In the genomic region with DNA sequence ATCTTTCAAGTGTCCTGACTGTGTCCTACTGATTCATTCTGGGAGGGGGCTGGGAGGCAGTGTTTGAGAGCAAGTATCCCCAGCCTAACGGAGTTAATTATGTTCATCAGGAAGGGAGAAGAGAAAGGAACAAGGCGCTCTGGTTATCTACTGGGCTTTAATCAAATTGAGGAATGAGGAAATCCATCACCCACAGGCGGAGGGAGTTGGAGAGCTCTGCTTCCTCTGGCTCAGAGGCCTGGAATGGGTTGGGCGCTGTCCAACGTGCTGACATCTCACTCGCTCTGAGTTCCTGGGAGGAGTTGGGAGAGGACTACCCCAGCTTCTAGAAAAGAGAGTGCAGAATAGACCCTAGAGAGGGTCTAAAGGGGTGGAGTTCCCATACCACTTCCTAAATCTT, we compare ENCODE assay signal across 8 mouse cellular contexts. TPM values are rescaled to one million over a fixed set of nuclear protein-coding genes. Genes with fewer than 3 reads are reported as not detected.
DNase-seq lines count a peak whose midpoint lies in the region; ATAC-seq lines count a peak whose summit lies in the region.

No protein-coding gene starts in this region.

- no peak for ATAC-seq in embryonic facial prominence, embryonic 11.5 days (replicated peaks; ENCODE audit: insufficient number of reproducible peaks, low FRiP score, low TSS enrichment, low read depth)
- ATAC-seq in limb, embryonic 11.5 days (ENCODE audit: insufficient number of reproducible peaks, low FRiP score, low TSS enrichment, low read depth): no peak

- no peak overlapping the region for H3K9ac ChIP-seq in embryonic facial prominence, embryonic 11.5 days (replicated peaks; ENCODE audit: low read length)
- no peak overlapping the region for H3K9ac ChIP-seq in limb, embryonic 11.5 days (ENCODE audit: low read length)

- WGBS in embryonic facial prominence, embryonic 11.5 days: 4% methylated on average over 6 of the region's 6 CpGs
- 3% methylated on average over 6 of the region's 6 CpGs for WGBS in limb, embryonic 11.5 days

- H3K36me3 ChIP-seq in embryonic facial prominence, embryonic 11.5 days (replicated peaks; ENCODE audit: control insufficient read depth, insufficient read depth, low read depth, low read length): no peaks in the 10 kb centered on the region
- no peaks in the 10 kb centered on the region for H3K36me3 ChIP-seq in limb, embryonic 11.5 days (ENCODE audit: control insufficient read depth, insufficient read depth, low read length)

- no peak overlapping the region for H3K27ac ChIP-seq in embryonic facial prominence, embryonic 11.5 days (replicated peaks; ENCODE audit: low read depth, low read length)
- no peak overlapping the region for H3K27ac ChIP-seq in limb, embryonic 11.5 days (replicated peaks; ENCODE audit: low read depth, low read length)

- no peak overlapping the region for H3K4me2 ChIP-seq in embryonic facial prominence, embryonic 11.5 days (ENCODE audit: low read depth, low read length)
- no peak overlapping the region for H3K4me2 ChIP-seq in limb, embryonic 11.5 days (ENCODE audit: low read depth, severe bottlenecking)

- no peak overlapping the region for H3K4me3 ChIP-seq in embryonic facial prominence, embryonic 11.5 days (ENCODE audit: low read depth, low read length)
- H3K4me3 ChIP-seq in limb, embryonic 11.5 days (ENCODE audit: low read depth, low read length): no peak overlapping the region

- H3K27me3 ChIP-seq in embryonic facial prominence, embryonic 11.5 days (ENCODE audit: control insufficient read depth, insufficient read depth, low read length): no peaks in the 10 kb centered on the region
- no peaks in the 10 kb centered on the region for H3K27me3 ChIP-seq in limb, embryonic 11.5 days (ENCODE audit: control insufficient read depth, insufficient read depth, low read length)

- H3K4me1 ChIP-seq in embryonic facial prominence, embryonic 11.5 days (ENCODE audit: control insufficient read depth, insufficient read depth, low read length): no peaks in the 10 kb centered on the region
- no peaks in the 10 kb centered on the region for H3K4me1 ChIP-seq in limb, embryonic 11.5 days (ENCODE audit: control insufficient read depth, insufficient read depth, low read length)

- intact Hi-C loops in left cerebral cortex, postnatal 4 days (cut with DNase I): no loop called here

- H3K9me3 ChIP-seq in embryonic facial prominence, embryonic 11.5 days (replicated peaks; ENCODE audit: control insufficient read depth, low read length): no peaks in the 10 kb centered on the region
- no peaks in the 10 kb centered on the region for H3K9me3 ChIP-seq in limb, embryonic 11.5 days (ENCODE audit: control insufficient read depth, low read length)

- peak; percentile 59 for DNase-seq in left cerebral cortex, postnatal 4 days
- no peak for DNase-seq in left cerebral cortex, adult 11 months (ENCODE audit: low spot score)
- DNase-seq in adrenal gland, postnatal 10 days: peak; percentile 88
- DNase-seq in embryonic facial prominence, embryonic 11.5 days (ENCODE audit: low spot score): peak; percentile 86
- DNase-seq in limb, embryonic 11.5 days (ENCODE audit: low spot score): peak; percentile 85
- peak; percentile 66 for DNase-seq in thymus, postnatal 4 days
- DNase-seq in right cerebral cortex, adult 18-20 months: no peak
- DNase-seq in B cell, adult 2 months: no peak

RNA-seq across cellular contexts. Expression of gene Tpbgl, which starts 21.7 kb away (rescaled TPM):
- total RNA-seq in left cerebral cortex, postnatal 4 days (2021): 1 to 10 TPM; 1.8 to 2.6 TPM
- total RNA-seq in adrenal gland, postnatal 10 days (2021): 10 to 100 TPM; 13.9 to 14.6 TPM
- polyA plus RNA-seq in embryonic facial prominence, embryonic 11.5 days (2014; fragmentation: Nextera tagmentation; extraction: Ambion mirVana): 0.49 and 0.74 TPM in 2 replicates
- 0.12 and 0.13 TPM in 2 replicates for polyA plus RNA-seq in limb, embryonic 11.5 days (2014; fragmentation: Nextera tagmentation; extraction: Ambion mirVana)

Comparison
In these comparisons a context has a peak if more than half of its experiments do, and no peak if none do; other contexts are left out.
1. DNase-seq: peak in left cerebral cortex, postnatal 4 days (single experiment), adrenal gland, postnatal 10 days (single experiment), embryonic facial prominence, embryonic 11.5 days (single experiment), limb, embryonic 11.5 days (single experiment) and thymus, postnatal 4 days (single experiment); none in left cerebral cortex, adult 11 months (single experiment), right cerebral cortex, adult 18-20 months (single experiment) and B cell, adult 2 months (0 of 2).
2. RNA of gene Tpbgl, which starts 21.7 kb away (total RNA-seq): 13.9 to 14.6 TPM in adrenal gland, postnatal 10 days; 1.8 to 2.6 TPM in left cerebral cortex, postnatal 4 days; every median in the first group is over 4 times any median in the second.